Mouse (Mus musculus): ENCODE measurements around the gene Lamb2. TPM values are rescaled to one million over a fixed set of nuclear protein-coding genes. Genes with fewer than 3 reads are reported as not detected.

Gene Lamb2
- polyA plus RNA-seq (2015; fragmentation: Nextera tagmentation; extraction: Ambion mirVana) = 17.5 and 18.8 TPM in 2 replicates

GRCm38 (mm10) chr9:108479721-108480351 lies at the start of gene Lamb2:
Lamb2 (plus strand) TSS chr9:108479736.
- Histone ChIP-seq H3K4me3 (replicated peaks) (peak within 1 kb of the TSS; percentile 37), H3K27me3 (replicated peaks) (no peaks in the 10 kb centered on the region), H3K4me2 (peak within 1 kb of the TSS; percentile 51), H3K9me3 (replicated peaks) (no peaks in the 10 kb centered on the region), H3K4me1 (peaks cover 19% of the 10 kb centered on the region), H3K9ac (replicated peaks) (peak within 1 kb of the TSS; percentile 40), H3K27ac (replicated peaks) (peak within 1 kb of the TSS; percentile 30), H3K36me3 (no peaks in the 10 kb centered on the region)
- 9% methylated on average over 10 of the region's 10 CpGs for WGBS
- peak; percentile 39; the same call in 1 of the 2 replicates for ATAC-seq (ENCODE audit: low FRiP score)

DNA sequence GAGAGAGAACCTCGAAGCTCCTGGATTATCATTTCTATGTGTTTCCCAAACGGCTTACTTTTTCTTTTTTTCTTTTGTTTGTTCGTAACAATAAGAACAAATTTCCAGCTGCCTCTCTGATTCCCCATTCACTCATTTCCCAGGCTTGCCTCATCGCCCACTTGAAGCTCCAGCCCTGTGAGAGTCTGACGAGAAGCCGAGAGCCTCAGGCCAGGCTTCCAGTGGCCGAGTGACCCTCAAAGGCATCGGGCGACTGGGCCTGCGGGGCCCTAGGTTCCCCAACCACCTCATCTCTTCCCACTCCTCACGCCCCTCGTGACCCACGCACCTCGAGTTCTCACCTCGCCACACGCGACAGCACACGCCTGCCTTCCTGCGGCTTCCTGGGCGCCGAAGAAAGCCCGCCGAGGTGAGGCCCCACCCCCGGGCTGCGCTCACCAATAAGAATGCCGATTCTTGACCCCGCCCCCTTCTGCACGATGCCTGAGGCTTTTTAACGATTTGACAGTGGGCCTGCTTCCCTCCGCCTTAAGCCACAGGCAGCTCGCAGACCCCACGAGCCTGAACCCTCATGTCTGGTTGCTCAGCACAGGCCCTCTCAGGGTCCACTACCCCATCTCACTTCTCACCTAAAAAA lies 48.0 kb upstream of the Lamb2 start:
- Histone ChIP-seq H3K9ac (replicated peaks) (no peak overlapping the region; the same call in 1 of the 2 replicates), H3K4me1 (0 out of 2 replicates have a peak, but pooled peaks cover 3% of the 10 kb centered on the region), H3K4me2 (peak overlapping the region; percentile 56), H3K4me3 (replicated peaks) (peak overlapping the region; percentile 36), H3K27ac (replicated peaks) (no peak overlapping the region), H3K36me3 (no peaks in the 10 kb centered on the region), H3K9me3 (replicated peaks) (no peaks in the 10 kb centered on the region), H3K27me3 (replicated peaks) (no peaks in the 10 kb centered on the region)
- peak; percentile 69 for ATAC-seq (ENCODE audit: low FRiP score)
- WGBS = 45% methylated on average over 32 of the region's 32 CpGs

DNA sequence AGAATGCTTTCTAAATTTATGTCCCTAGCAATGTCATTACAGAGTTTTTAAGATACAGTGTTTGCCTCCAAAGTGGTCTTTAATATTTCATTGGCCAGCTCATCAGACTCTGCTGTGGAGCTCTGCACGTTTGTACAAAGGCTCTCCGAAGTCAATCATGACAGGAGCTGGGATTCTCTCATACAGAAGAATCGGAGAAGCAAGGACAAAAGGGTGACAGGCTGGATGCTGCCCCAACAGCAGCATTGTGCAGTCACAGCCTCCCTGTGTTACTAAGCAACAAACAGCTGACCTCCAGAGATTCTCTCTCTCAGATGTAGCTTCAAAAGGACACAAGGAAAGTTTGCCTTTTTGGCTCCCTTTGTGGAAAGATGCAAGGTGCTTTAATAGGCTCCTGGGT lies 43.4 kb upstream of the Lamb2 start, which contains the start of gene BC048562:
Gene BC048562 (plus strand): TSS at position 301 of the 400 bp plus-strand sequence.
- WGBS = 41% methylated on average over 3 of the region's 3 CpGs
- Histone ChIP-seq H3K27ac (replicated peaks) (no peak within 1 kb of the TSS), H3K36me3 (no peaks in the 10 kb centered on the region), H3K9ac (replicated peaks) (no peak within 1 kb of the TSS), H3K4me1 (0 out of 2 replicates have a peak, but pooled peaks cover 8% of the 10 kb centered on the region), H3K4me3 (replicated peaks) (no peak within 1 kb of the TSS), H3K9me3 (replicated peaks) (no peaks in the 10 kb centered on the region), H3K27me3 (replicated peaks) (no peaks in the 10 kb centered on the region), H3K4me2 (no peak within 1 kb of the TSS)
- ATAC-seq (ENCODE audit: low FRiP score) = no peak

GRCm38 (mm10) chr9:108439176-108439575 lies 40.4 kb upstream of the Lamb2 start:
- Histone ChIP-seq H3K9me3 (replicated peaks) (no peaks in the 10 kb centered on the region), H3K4me3 (replicated peaks) (no peak overlapping the region), H3K27me3 (replicated peaks) (no peaks in the 10 kb centered on the region)

GRCm38 (mm10) chr9:108440485-108440884 lies 39.1 kb upstream of the Lamb2 start:
- H3K36me3 ChIP-seq = no peaks in the 10 kb centered on the region
- no peak overlapping the region for H3K4me2 ChIP-seq
- no peak overlapping the region for H3K4me3 ChIP-seq (replicated peaks)
- H3K27ac ChIP-seq (replicated peaks) = no peak overlapping the region
- no peak for ATAC-seq (ENCODE audit: low FRiP score)
- 0 out of 2 replicates have a peak, but pooled peaks cover 8% of the 10 kb centered on the region for H3K4me1 ChIP-seq
- 73% methylated on average over 5 of the region's 5 CpGs for WGBS
- H3K27me3 ChIP-seq (replicated peaks) = no peaks in the 10 kb centered on the region
- H3K9ac ChIP-seq (replicated peaks) = no peak overlapping the region
- H3K9me3 ChIP-seq (replicated peaks) = no peaks in the 10 kb centered on the region

More at GRCm38 (mm10) chr9:108439176-108439575, 40.4 kb upstream of the Lamb2 start:
- H3K9ac ChIP-seq (replicated peaks) = no peak overlapping the region
- H3K36me3 ChIP-seq = no peaks in the 10 kb centered on the region
- peak overlapping the region; percentile 9; the same call in 1 of the 2 replicates for H3K27ac ChIP-seq (replicated peaks)
- H3K4me2 ChIP-seq = no peak overlapping the region
- H3K4me1 ChIP-seq = 0 out of 2 replicates have a peak, but pooled peaks cover 8% of the 10 kb centered on the region
- ATAC-seq (ENCODE audit: low FRiP score) = no peak
- 80% methylated on average over 6 of the region's 6 CpGs for WGBS

GRCm38 (mm10) chr9:108441236-108441919 lies 38.2 kb upstream of the Lamb2 start:
- Histone ChIP-seq H3K9me3 (replicated peaks) (no peaks in the 10 kb centered on the region), H3K4me2 (no peak overlapping the region), H3K9ac (replicated peaks) (no peak overlapping the region), H3K4me3 (replicated peaks) (no peak overlapping the region), H3K4me1 (0 out of 2 replicates have a peak, but pooled peaks cover 6% of the 10 kb centered on the region), H3K36me3 (no peaks in the 10 kb centered on the region), H3K27me3 (replicated peaks) (no peaks in the 10 kb centered on the region), H3K27ac (replicated peaks) (no peak overlapping the region)
- no peak for ATAC-seq (ENCODE audit: low FRiP score)
- 89% methylated on average over 11 of the region's 11 CpGs for WGBS

- H3K4me3 ChIP-seq (replicated peaks) = no peak overlapping the region
- no peak overlapping the region for H3K27ac ChIP-seq (replicated peaks)
- no peak for ATAC-seq (ENCODE audit: low FRiP score)
- no peak overlapping the region for H3K9ac ChIP-seq (replicated peaks)
- no peak overlapping the region for H3K4me2 ChIP-seq
- 70% methylated on average over 9 of the region's 9 CpGs for WGBS
- H3K4me1 ChIP-seq = peaks cover 18% of the 10 kb centered on the region
- peaks cover 18% of the 10 kb centered on the region for H3K36me3 ChIP-seq
- H3K27me3 ChIP-seq (replicated peaks) = no peaks in the 10 kb centered on the region
- H3K9me3 ChIP-seq (replicated peaks) = no peaks in the 10 kb centered on the region
These were observed 34.4 kb upstream of the Lamb2 start for GRCm38 (mm10) chr9:108445125-108445524.

DNA sequence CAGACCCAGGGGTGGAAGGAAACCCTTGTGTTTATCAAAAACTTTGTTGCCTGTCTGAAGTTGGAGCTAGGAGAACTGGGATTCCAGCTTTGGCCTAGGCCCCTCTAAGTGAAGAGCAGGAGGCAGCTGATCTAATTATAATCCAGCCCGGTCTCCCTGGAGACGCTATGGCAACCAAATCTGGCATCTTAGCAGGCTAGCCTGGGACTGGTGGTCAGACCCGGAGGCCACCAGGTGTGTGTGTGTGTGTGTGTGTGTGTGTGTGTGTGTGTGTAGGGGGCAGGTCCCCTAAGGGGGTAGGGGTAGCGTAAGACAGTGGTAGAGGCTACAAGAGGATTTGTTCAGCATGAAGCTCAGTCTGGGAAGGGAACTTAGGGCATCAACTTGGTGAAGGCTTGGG lies 29.7 kb upstream of the Lamb2 start:
- Histone ChIP-seq H3K36me3 (peaks cover 18% of the 10 kb centered on the region), H3K4me3 (replicated peaks) (peak overlapping the region; percentile 74), H3K27ac (replicated peaks) (peak overlapping the region; percentile 87), H3K9ac (replicated peaks) (no peak overlapping the region), H3K9me3 (replicated peaks) (no peaks in the 10 kb centered on the region), H3K4me2 (peak overlapping the region; percentile 83), H3K27me3 (replicated peaks) (no peaks in the 10 kb centered on the region), H3K4me1 (peaks cover 50% of the 10 kb centered on the region)
- WGBS = 22% methylated on average over 4 of the region's 4 CpGs
- peak; percentile 4; the same call in 1 of the 2 replicates for ATAC-seq (ENCODE audit: low FRiP score)

DNA sequence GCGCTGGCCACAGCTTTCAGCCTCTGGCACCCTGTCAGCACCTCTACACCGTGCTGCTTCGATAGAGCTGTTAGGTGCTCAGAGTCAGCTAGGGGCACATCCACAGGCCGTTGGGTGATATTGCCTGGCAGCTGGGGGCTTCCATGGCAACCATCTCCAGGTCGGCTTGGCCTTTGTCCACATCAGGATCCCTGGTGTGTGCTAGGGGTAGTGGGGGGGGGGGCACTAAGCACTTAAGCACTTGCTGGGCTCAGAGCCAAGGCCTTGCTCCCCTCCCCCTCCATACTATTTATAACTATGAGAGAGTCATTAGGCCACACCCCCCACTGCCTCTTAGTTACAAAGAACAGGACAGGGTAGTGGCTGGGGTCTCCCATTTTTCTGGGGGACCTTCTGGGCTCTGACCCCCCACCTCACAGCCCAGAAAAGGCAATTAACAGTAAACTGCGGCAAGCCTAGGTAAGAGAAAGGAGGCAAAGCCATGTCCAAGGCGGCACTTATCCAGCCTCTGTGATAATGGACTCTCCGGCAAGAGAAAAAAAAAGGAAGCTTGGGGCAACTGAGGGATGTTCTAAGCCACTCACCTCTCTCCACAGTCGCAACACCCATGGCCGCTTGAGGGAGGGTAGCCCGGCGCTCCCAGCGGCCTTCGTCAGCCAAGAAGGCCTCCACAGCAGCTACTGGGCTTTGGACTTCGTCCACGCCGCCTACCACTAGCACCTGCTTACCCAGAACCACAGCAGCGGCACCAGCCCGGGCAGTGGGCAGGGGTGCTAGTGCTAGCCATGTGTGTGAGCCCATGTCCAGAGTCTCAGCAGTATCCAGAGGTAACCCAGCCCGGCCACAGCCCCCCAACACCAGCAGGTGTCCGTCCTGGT lies 29.0 kb upstream of the Lamb2 start:
- peak; percentile 17 for ATAC-seq (ENCODE audit: low FRiP score)
- 48% methylated on average over 21 of the region's 21 CpGs for WGBS
- peaks cover 50% of the 10 kb centered on the region for H3K4me1 ChIP-seq

DNA sequence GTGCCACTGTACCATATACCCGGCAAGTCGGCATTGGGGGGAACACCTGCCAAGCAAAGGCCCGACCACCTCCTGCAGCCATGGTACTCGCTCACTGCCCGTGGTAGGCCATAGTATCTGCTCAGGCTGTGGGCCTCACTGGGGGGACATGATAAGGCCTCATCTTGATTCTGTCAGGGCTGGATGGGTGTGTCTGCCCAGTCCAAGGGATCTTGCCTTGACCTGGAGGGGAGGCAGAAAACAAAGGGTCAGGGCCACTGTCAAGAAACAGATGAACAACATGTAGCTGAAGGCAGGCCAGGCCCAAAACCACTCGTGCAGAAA lies 28.4 kb upstream of the Lamb2 start:
- Histone ChIP-seq H3K27ac (replicated peaks) (peak overlapping the region; percentile 87), H3K9me3 (replicated peaks) (no peaks in the 10 kb centered on the region), H3K9ac (replicated peaks) (0 out of 2 replicates have a peak overlapping the region, but pooled peaks have one; percentile 90), H3K27me3 (replicated peaks) (no peaks in the 10 kb centered on the region), H3K4me2 (peak overlapping the region; percentile 83), H3K4me1 (peaks cover 50% of the 10 kb centered on the region), H3K4me3 (replicated peaks) (peak overlapping the region; percentile 74), H3K36me3 (peaks cover 18% of the 10 kb centered on the region)
- ATAC-seq (ENCODE audit: low FRiP score) = no peak
- WGBS = 72% methylated on average over 6 of the region's 6 CpGs

More for the DNA sequence above, 29.0 kb upstream of the Lamb2 start:
- H3K27ac ChIP-seq (replicated peaks) = peak overlapping the region; percentile 87
- H3K9ac ChIP-seq (replicated peaks) = 0 out of 2 replicates have a peak overlapping the region, but pooled peaks have one; percentile 90
- H3K27me3 ChIP-seq (replicated peaks) = no peaks in the 10 kb centered on the region
- H3K36me3 ChIP-seq = peaks cover 18% of the 10 kb centered on the region
- no peaks in the 10 kb centered on the region for H3K9me3 ChIP-seq (replicated peaks)
- H3K4me3 ChIP-seq (replicated peaks) = peak overlapping the region; percentile 74
- H3K4me2 ChIP-seq = peak overlapping the region; percentile 83
